Mouse (Mus musculus): ENCODE measurements at regions not wholly inside any gene's neighbourhood (a gene's known extent, or its start where the extent isn't known, plus 50 kb on each side); places are given as distances from the start of the nearest gene placed in this dataset.
A peak's percentile ranks its signal among the peaks of the same experiment; 100 is the strongest.

GRCm38 (mm10) chr6:126398641-126399040 lies 136.6 kb downstream of the Kcna5 start:
- no peaks in the 10 kb centered on the region for H3K27me3 ChIP-seq (ENCODE audit: insufficient read depth, low read length)
- TF ChIP-seq CTCF (IDR thresholded peaks at IDR 0.05), result no peak
- no peak overlapping the region for H3K4me3 ChIP-seq (ENCODE audit: low read depth, low read length)
- 22% methylated on average over 2 of the region's 2 CpGs for WGBS
- no peak overlapping the region for H3K9ac ChIP-seq (replicated peaks; ENCODE audit: low read length, poor library complexity, severe bottlenecking)
- DNase-seq (ENCODE audit: low spot score), result peak; percentile 29
- no peaks in the 10 kb centered on the region for H3K4me1 ChIP-seq (ENCODE audit: insufficient read depth, low read length)
- ATAC-seq (ENCODE audit: low FRiP score), result no peak
- H3K36me3 ChIP-seq (ENCODE audit: insufficient read depth, low read length), result no peaks in the 10 kb centered on the region
- no peaks in the 10 kb centered on the region for H3K9me3 ChIP-seq (ENCODE audit: low read length)
- no peak overlapping the region for H3K27ac ChIP-seq (ENCODE audit: low read depth, low read length)
- H3K4me2 ChIP-seq (ENCODE audit: low read depth, low read length, poor library complexity, severe bottlenecking), result no peak overlapping the region

GRCm38 (mm10) chr6:126395015-126395414 lies 140.2 kb downstream of the Kcna5 start:
- no peak for ATAC-seq (ENCODE audit: low FRiP score)
- H3K27me3 ChIP-seq (ENCODE audit: insufficient read depth, low read length), result no peaks in the 10 kb centered on the region
- 76% methylated on average over 3 of the region's 3 CpGs for WGBS

GRCm38 (mm10) chr6:126394111-126394809 lies 141.0 kb downstream of the Kcna5 start:
- Histone ChIP-seq H3K4me3 (ENCODE audit: low read depth, low read length) (no peak overlapping the region), H3K9ac (replicated peaks; ENCODE audit: low read length, poor library complexity, severe bottlenecking) (no peak overlapping the region), H3K4me2 (ENCODE audit: low read depth, low read length, poor library complexity, severe bottlenecking) (no peak overlapping the region), H3K9me3 (ENCODE audit: low read length) (no peaks in the 10 kb centered on the region), H3K27ac (ENCODE audit: low read depth, low read length) (no peak overlapping the region), H3K36me3 (ENCODE audit: insufficient read depth, low read length) (no peaks in the 10 kb centered on the region), H3K27me3 (ENCODE audit: insufficient read depth, low read length) (no peaks in the 10 kb centered on the region), H3K4me1 (ENCODE audit: insufficient read depth, low read length) (no peaks in the 10 kb centered on the region)
- DNase-seq (ENCODE audit: low spot score), result no peak
- 74% methylated on average over 7 of the region's 7 CpGs for WGBS
- no peak for TF ChIP-seq CTCF (IDR thresholded peaks at IDR 0.05)
- ATAC-seq (ENCODE audit: low FRiP score), result no peak

More at GRCm38 (mm10) chr6:126395015-126395414, 140.2 kb downstream of the Kcna5 start:
- no peak for TF ChIP-seq CTCF (IDR thresholded peaks at IDR 0.05)
- H3K4me2 ChIP-seq (ENCODE audit: low read depth, low read length, poor library complexity, severe bottlenecking), result no peak overlapping the region
- H3K9ac ChIP-seq (replicated peaks; ENCODE audit: low read length, poor library complexity, severe bottlenecking), result no peak overlapping the region
- H3K4me1 ChIP-seq (ENCODE audit: insufficient read depth, low read length), result no peaks in the 10 kb centered on the region
- no peak overlapping the region for H3K27ac ChIP-seq (ENCODE audit: low read depth, low read length)
- H3K9me3 ChIP-seq (ENCODE audit: low read length), result no peaks in the 10 kb centered on the region
- H3K36me3 ChIP-seq (ENCODE audit: insufficient read depth, low read length), result no peaks in the 10 kb centered on the region
- H3K4me3 ChIP-seq (ENCODE audit: low read depth, low read length), result no peak overlapping the region
- no peak for DNase-seq (ENCODE audit: low spot score)

- TF ChIP-seq CTCF (IDR thresholded peaks at IDR 0.05), result no peak
- Histone ChIP-seq H3K4me2 (ENCODE audit: low read depth, low read length, poor library complexity, severe bottlenecking) (no peak overlapping the region), H3K4me3 (ENCODE audit: low read depth, low read length) (no peak overlapping the region), H3K27me3 (ENCODE audit: insufficient read depth, low read length) (no peaks in the 10 kb centered on the region), H3K9me3 (ENCODE audit: low read length) (no peaks in the 10 kb centered on the region), H3K36me3 (ENCODE audit: insufficient read depth, low read length) (no peaks in the 10 kb centered on the region), H3K4me1 (ENCODE audit: insufficient read depth, low read length) (no peaks in the 10 kb centered on the region), H3K9ac (replicated peaks; ENCODE audit: low read length, poor library complexity, severe bottlenecking) (no peak overlapping the region), H3K27ac (ENCODE audit: low read depth, low read length) (no peak overlapping the region)
- ATAC-seq (ENCODE audit: low FRiP score) (no peak), DNase-seq (ENCODE audit: low spot score) (no peak)
- 51% methylated on average over 9 of the region's 9 CpGs for WGBS
These were observed 150.8 kb downstream of the Kcna5 start for GRCm38 (mm10) chr6:126384210-126385012.

GRCm38 (mm10) chr6:126377216-126377615 lies 158.0 kb downstream of the Kcna5 start:
- DNase-seq (ENCODE audit: low spot score) (no peak), ATAC-seq (ENCODE audit: low FRiP score) (no peak)
- Histone ChIP-seq H3K27ac (ENCODE audit: low read depth, low read length) (no peak overlapping the region), H3K9ac (replicated peaks; ENCODE audit: low read length, poor library complexity, severe bottlenecking) (no peak overlapping the region), H3K9me3 (ENCODE audit: low read length) (no peaks in the 10 kb centered on the region), H3K4me2 (ENCODE audit: low read depth, low read length, poor library complexity, severe bottlenecking) (no peak overlapping the region), H3K4me1 (ENCODE audit: insufficient read depth, low read length) (no peaks in the 10 kb centered on the region), H3K36me3 (ENCODE audit: insufficient read depth, low read length) (no peaks in the 10 kb centered on the region), H3K4me3 (ENCODE audit: low read depth, low read length) (no peak overlapping the region), H3K27me3 (ENCODE audit: insufficient read depth, low read length) (no peaks in the 10 kb centered on the region)
- WGBS, result 77% methylated on average over 4 of the region's 4 CpGs
- no peak for TF ChIP-seq CTCF (IDR thresholded peaks at IDR 0.05)

GRCm38 (mm10) chr6:126374970-126375620 lies 160.1 kb downstream of the Kcna5 start:
- no peak for ATAC-seq (ENCODE audit: low FRiP score)
- no peak for DNase-seq (ENCODE audit: low spot score)
- H3K27ac ChIP-seq (ENCODE audit: low read depth, low read length), result no peak overlapping the region
- H3K4me1 ChIP-seq (ENCODE audit: insufficient read depth, low read length), result no peaks in the 10 kb centered on the region
- H3K4me2 ChIP-seq (ENCODE audit: low read depth, low read length, poor library complexity, severe bottlenecking), result no peak overlapping the region
- no peaks in the 10 kb centered on the region for H3K27me3 ChIP-seq (ENCODE audit: insufficient read depth, low read length)
- 71% methylated on average over 12 of the region's 12 CpGs for WGBS
- H3K9ac ChIP-seq (replicated peaks; ENCODE audit: low read length, poor library complexity, severe bottlenecking), result no peak overlapping the region
- no peaks in the 10 kb centered on the region for H3K9me3 ChIP-seq (ENCODE audit: low read length)
- H3K4me3 ChIP-seq (ENCODE audit: low read depth, low read length), result no peak overlapping the region
- no peak for TF ChIP-seq CTCF (IDR thresholded peaks at IDR 0.05)
- no peaks in the 10 kb centered on the region for H3K36me3 ChIP-seq (ENCODE audit: insufficient read depth, low read length)

All from midbrain, postnatal 0 days (tissue).